Mouse (Mus musculus) megakaryocyte, embryonic 14.5 days (primary cell): ENCODE results near the gene Patj.

Experiments used
- FLI1 ChIP-seq: IDR thresholded peaks from 2 replicates; pipeline ENCODE4 v1.6.1; 2012; ENCODE audit warnings: low read length, inconsistent platforms, mixed read lengths
- GATA1 ChIP-seq: IDR thresholded peaks from 3 replicates; pipeline ENCODE4 v1.6.1; 2012; ENCODE audit warnings: mixed read lengths, low read length, inconsistent platforms, borderline replicate concordance

- TF ChIP-seq FLI1 (no peak), GATA1 (no peak)
Observed at GRCm38 (mm10) chr4:98666451-98666850, 270.9 kb downstream of the Patj start.
